7 mouse cellular contexts compared by ENCODE assay signal in the genomic region with DNA sequence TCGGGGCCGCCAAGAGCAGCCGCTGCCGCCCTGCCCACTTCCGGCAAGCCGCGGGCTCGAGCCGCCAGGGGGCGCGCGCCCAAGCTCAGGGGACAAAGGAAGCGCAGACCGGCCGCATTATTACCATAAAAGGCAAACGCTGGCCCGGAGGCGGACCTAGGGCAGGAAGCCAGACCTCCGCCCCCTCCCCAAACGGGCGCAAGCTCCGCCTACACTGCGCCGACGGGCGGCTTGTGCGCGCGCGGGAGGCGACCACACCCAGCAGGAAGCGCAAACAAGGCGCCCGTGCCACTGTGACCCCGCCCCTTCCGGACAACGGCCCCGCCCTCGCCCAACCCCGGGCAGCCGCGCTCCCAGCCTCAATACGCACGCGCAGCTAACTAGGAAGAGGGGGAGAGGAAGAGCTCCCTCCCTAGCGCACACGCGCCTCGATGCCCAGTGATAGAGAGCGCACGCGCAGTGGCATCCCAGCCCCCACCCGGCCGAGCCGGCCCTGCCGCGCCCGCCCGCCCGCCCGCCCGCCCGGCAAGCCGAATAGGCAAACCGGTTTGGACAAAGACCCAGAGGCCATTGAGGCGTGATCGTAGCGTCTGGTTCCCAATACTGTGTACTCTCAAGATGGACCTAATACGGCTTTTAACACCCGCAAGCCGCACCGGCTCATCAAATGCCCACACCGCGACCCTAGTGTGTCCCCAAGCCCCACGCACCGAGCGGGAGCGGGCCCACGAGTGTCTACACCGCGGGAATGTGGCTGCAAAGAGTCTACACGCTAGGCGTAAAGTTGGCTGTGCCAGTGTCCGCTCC. TPM values are rescaled to one million over a fixed set of nuclear protein-coding genes. Genes with fewer than 3 reads are reported as not detected.
A peak's percentile ranks its signal among the peaks of the same experiment; 100 is the strongest.
DNase-seq lines count a peak whose midpoint lies in the region; ATAC-seq lines count a peak whose summit lies in the region.

No protein-coding gene starts in this region.

- H3K27ac ChIP-seq in embryonic facial prominence, embryonic 10.5 days (replicated peaks) = peak overlapping the region; percentile 100
- peak overlapping the region; percentile 100 for H3K27ac ChIP-seq in limb, embryonic 11.5 days (replicated peaks; ENCODE audit: low read depth, low read length)
- H3K27ac ChIP-seq in midbrain, embryonic 14.5 days (replicated peaks; ENCODE audit: low read depth, low read length) = peak overlapping the region; percentile 100

- peaks cover 54% of the 10 kb centered on the region for H3K36me3 ChIP-seq in embryonic facial prominence, embryonic 10.5 days (replicated peaks)
- peaks cover 33% of the 10 kb centered on the region for H3K36me3 ChIP-seq in limb, embryonic 11.5 days (ENCODE audit: control insufficient read depth, insufficient read depth, low read length)
- peaks cover 46% of the 10 kb centered on the region for H3K36me3 ChIP-seq in midbrain, embryonic 14.5 days (ENCODE audit: control insufficient read depth, insufficient read depth, low read length)

- peaks cover 55% of the 10 kb centered on the region for H3K4me1 ChIP-seq in embryonic facial prominence, embryonic 10.5 days
- peaks cover 35% of the 10 kb centered on the region for H3K4me1 ChIP-seq in limb, embryonic 11.5 days (ENCODE audit: control insufficient read depth, insufficient read depth, low read length)
- H3K4me1 ChIP-seq in midbrain, embryonic 14.5 days (ENCODE audit: control insufficient read depth, insufficient read depth, low read length) = peaks cover 36% of the 10 kb centered on the region

- H3K4me2 ChIP-seq in limb, embryonic 11.5 days (ENCODE audit: low read depth, severe bottlenecking) = peak overlapping the region; percentile 84; the same call in 1 of the 2 replicates
- peak overlapping the region; percentile 91 for H3K4me2 ChIP-seq in midbrain, embryonic 14.5 days (ENCODE audit: low read length)

- peak; percentile 100 for DNase-seq in adrenal gland, postnatal 10 days
- DNase-seq in embryonic facial prominence, embryonic 10.5 days (ENCODE audit: low spot score) = peak; percentile 99
- peak; percentile 99 for DNase-seq in kidney, adult 11 months
- peak; percentile 100 for DNase-seq in limb, embryonic 11.5 days (ENCODE audit: low spot score)
- peak; percentile 98 for DNase-seq in midbrain, embryonic 14.5 days
- DNase-seq in spleen, adult 18-20 months = peak; percentile 99 to 100

- peak overlapping the region; percentile 100 for H3K4me3 ChIP-seq in embryonic facial prominence, embryonic 10.5 days
- H3K4me3 ChIP-seq in limb, embryonic 11.5 days (ENCODE audit: low read depth, low read length) = peak overlapping the region; percentile 100
- H3K4me3 ChIP-seq in midbrain, embryonic 14.5 days (replicated peaks; ENCODE audit: low read depth, low read length) = peak overlapping the region; percentile 100

- WGBS in embryonic facial prominence, embryonic 10.5 days = under 1% methylated on average over 84 of the region's 84 CpGs
- WGBS in limb, embryonic 11.5 days = 0% methylated on average over 84 of the region's 84 CpGs
- WGBS in midbrain, embryonic 14.5 days = under 1% methylated on average over 84 of the region's 84 CpGs

- peak; percentile 54 for ATAC-seq in granulocyte monocyte progenitor cell, adult 5-6 weeks (replicated peaks; ENCODE audit: poor library complexity, severe bottlenecking)
- ATAC-seq in limb, embryonic 11.5 days (ENCODE audit: insufficient number of reproducible peaks, low FRiP score, low TSS enrichment, low read depth) = peak; percentile 85
- ATAC-seq in midbrain, embryonic 14.5 days (ENCODE audit: low FRiP score, low TSS enrichment) = peak; percentile 88

- H3K27me3 ChIP-seq in embryonic facial prominence, embryonic 10.5 days (replicated peaks; ENCODE audit: low read depth, poor library complexity, severe bottlenecking) = no peaks in the 10 kb centered on the region; the same call in 1 of the 2 replicates
- H3K27me3 ChIP-seq in limb, embryonic 11.5 days (ENCODE audit: control insufficient read depth, insufficient read depth, low read length) = no peaks in the 10 kb centered on the region
- H3K27me3 ChIP-seq in midbrain, embryonic 14.5 days (ENCODE audit: control insufficient read depth, insufficient read depth, low read length) = no peaks in the 10 kb centered on the region

- peak overlapping the region; percentile 100 for H3K9ac ChIP-seq in limb, embryonic 11.5 days (ENCODE audit: low read length)
- peak overlapping the region; percentile 100 for H3K9ac ChIP-seq in midbrain, embryonic 14.5 days (replicated peaks; ENCODE audit: low read length)

- no peaks in the 10 kb centered on the region for H3K9me3 ChIP-seq in embryonic facial prominence, embryonic 10.5 days
- H3K9me3 ChIP-seq in limb, embryonic 11.5 days (ENCODE audit: control insufficient read depth, low read length) = no peaks in the 10 kb centered on the region
- H3K9me3 ChIP-seq in midbrain, embryonic 14.5 days (ENCODE audit: control insufficient read depth, low read length) = no peaks in the 10 kb centered on the region

RNA-seq across cellular contexts. Expression of gene Actb, which starts 0.6 kb away (rescaled TPM):
- total RNA-seq in adrenal gland, postnatal 10 days (2021) = 1,000 to 10,000 TPM; 2,913 to 2,936 TPM
- polyA plus RNA-seq in embryonic facial prominence, embryonic 10.5 days (2016; fragmentation: Nextera tagmentation; extraction: Ambion mirVana) = 15,960 and 16,856 TPM in 2 replicates
- total RNA-seq in granulocyte monocyte progenitor cell, adult 5-6 weeks (2014; fragmentation: Nextera tagmentation) = 2,571 and 3,677 TPM in 2 replicates
- total RNA-seq in granulocyte monocyte progenitor cell, adult 5-6 weeks (2017) = 2,475 and 4,369 TPM in 2 replicates
- 16,455 and 16,911 TPM in 2 replicates for polyA plus RNA-seq in limb, embryonic 11.5 days (2014; fragmentation: Nextera tagmentation; extraction: Ambion mirVana)
- polyA plus RNA-seq in midbrain, embryonic 14.5 days (2014; fragmentation: Nextera tagmentation; extraction: Ambion mirVana) = 16,375 and 16,992 TPM in 2 replicates

RNA-seq across cellular contexts. Expression of gene Fbxl18, which starts 10.7 kb away (rescaled TPM):
- total RNA-seq in adrenal gland, postnatal 10 days (2021) = 10 to 100 TPM in 1 of 2 experiments, 1 to 10 TPM in 1; 9.4 to 12.7 TPM
- 25.6 and 25.9 TPM in 2 replicates for polyA plus RNA-seq in embryonic facial prominence, embryonic 10.5 days (2016; fragmentation: Nextera tagmentation; extraction: Ambion mirVana)
- 4.0 and 4.1 TPM in 2 replicates for total RNA-seq in granulocyte monocyte progenitor cell, adult 5-6 weeks (2014; fragmentation: Nextera tagmentation)
- total RNA-seq in granulocyte monocyte progenitor cell, adult 5-6 weeks (2017) = 1.7 and 2.4 TPM in 2 replicates
- 10.2 and 11.1 TPM in 2 replicates for polyA plus RNA-seq in limb, embryonic 11.5 days (2014; fragmentation: Nextera tagmentation; extraction: Ambion mirVana)
- 28.6 and 28.8 TPM in 2 replicates for polyA plus RNA-seq in midbrain, embryonic 14.5 days (2014; fragmentation: Nextera tagmentation; extraction: Ambion mirVana)

RNA-seq across cellular contexts. Expression of gene Fscn1, which starts 54.2 kb away (rescaled TPM):
- 100 to 1,000 TPM in 1 of 2 experiments, 10 to 100 TPM in 1; 85.6 to 125 TPM for total RNA-seq in adrenal gland, postnatal 10 days (2021)
- polyA plus RNA-seq in embryonic facial prominence, embryonic 10.5 days (2016; fragmentation: Nextera tagmentation; extraction: Ambion mirVana) = 759 and 790 TPM in 2 replicates
- total RNA-seq in granulocyte monocyte progenitor cell, adult 5-6 weeks (2014; fragmentation: Nextera tagmentation) = not detected in 2 replicates
- not detected in 2 replicates for total RNA-seq in granulocyte monocyte progenitor cell, adult 5-6 weeks (2017)
- polyA plus RNA-seq in limb, embryonic 11.5 days (2014; fragmentation: Nextera tagmentation; extraction: Ambion mirVana) = 678 and 708 TPM in 2 replicates
- 521 and 580 TPM in 2 replicates for polyA plus RNA-seq in midbrain, embryonic 14.5 days (2014; fragmentation: Nextera tagmentation; extraction: Ambion mirVana)

Comparison
In these comparisons a context has a peak if more than half of its experiments do, and no peak if none do; other contexts are left out.
1. Peak in every context shown above with its lines: DNase-seq, ATAC-seq, H3K4me3 ChIP-seq and H3K27ac ChIP-seq.